Mouse (Mus musculus) E14TG2a.4 (cell line): ENCODE measurements around the gene Cog4.

ENCODE experiments used
- CTCF ChIP-seq: conservative IDR thresholded peaks from 2 replicates; pipeline ENCODE4 v1.5.1; 2014; ENCODE audit warnings: low read length
- POU5F1 ChIP-seq: IDR thresholded peaks from 2 replicates; pipeline ENCODE4 v1.6.1; 2014; ENCODE audit warnings: low read length, borderline replicate concordance

DNA sequence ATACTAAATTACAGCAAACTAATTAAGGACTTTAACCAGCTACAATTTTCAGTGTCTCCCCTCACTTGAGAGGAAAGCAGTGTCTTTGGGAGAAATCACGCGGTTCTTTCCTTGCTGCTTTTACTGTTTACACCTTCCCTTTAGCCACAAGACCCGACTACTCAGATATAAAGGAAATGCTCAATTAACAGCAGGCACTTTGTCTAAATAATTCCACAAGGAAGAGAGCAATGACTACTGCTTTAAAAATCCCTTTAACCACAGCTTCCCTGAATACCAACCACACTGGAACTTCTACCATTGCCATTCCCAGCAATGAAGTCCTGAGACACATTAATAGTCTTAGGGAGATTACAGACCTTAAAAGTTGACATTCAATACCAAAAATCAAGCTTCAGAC is 17.9 kb upstream of the Cog4 start:
- TF ChIP-seq CTCF (no peak), POU5F1 (no peak)
